Mouse (Mus musculus): Measurements from ENCODE around the gene Taar1.

Taar1 gene

DNA sequence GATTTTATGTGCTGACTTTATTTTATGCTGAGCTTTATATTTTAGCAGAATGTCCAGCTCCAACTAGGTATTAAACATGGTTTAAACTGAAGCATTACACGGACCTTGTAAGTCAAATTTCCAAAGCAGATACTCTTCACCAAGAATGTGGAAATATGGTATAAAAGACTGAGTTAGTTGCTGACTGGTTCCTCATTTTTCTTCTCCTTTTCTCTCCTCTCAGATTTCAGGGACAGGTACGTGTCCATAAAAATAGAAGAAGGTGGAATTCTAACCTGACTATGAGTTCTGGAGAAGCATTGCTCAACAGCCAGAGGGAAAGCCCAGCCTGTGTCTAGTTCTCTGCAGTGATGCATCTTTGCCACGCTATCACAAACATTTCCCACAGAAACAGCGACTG is at the start of gene Taar1:
Gene Taar1, plus strand, starts transcription at position 301 of the 400 bp plus-strand sequence.
- no peak for DNase-seq (ENCODE audit: low read depth)

DNA sequence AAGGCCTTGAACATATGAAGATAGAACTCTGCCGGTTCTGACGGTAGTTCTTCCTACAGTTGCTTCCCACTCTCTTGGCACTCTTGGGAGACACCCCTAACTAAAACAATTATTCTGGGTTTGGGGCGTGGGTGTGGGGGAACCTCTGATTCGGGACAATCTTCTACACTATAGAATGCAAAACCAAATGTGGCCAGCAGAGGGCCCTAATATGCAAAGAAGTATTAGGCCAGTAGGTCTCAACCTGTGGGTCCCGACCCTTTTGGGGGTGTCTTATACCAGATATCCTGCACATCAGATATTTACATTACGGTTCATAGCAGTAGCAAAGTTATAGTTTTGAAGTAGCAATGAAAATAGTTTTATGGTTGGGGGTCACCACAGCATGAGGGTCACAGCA is 39.5 kb upstream of the Taar1 start:
- DNase-seq (ENCODE audit: low read depth), result peak; percentile 1

DNA sequence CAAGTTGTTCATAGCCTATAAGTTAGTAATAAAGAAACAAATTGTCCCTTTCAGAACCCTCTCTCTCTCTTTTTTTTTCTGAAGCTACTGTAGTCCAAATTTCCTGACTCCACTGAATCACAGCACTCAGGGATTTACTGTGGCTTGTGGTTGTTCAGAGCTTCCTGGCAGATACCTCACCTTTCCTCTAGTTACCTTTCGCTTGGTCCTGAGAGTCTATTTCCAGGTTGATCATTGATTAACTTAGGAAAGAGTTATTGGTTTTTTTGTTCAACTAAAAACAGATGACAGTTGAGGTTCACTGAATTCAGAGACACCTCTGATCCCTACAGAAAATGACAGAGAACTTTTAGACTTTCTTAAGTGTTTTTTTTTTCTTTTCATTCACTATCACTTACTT is 35.2 kb upstream of the Taar1 start:
- no peak for DNase-seq (ENCODE audit: low read depth)

DNA sequence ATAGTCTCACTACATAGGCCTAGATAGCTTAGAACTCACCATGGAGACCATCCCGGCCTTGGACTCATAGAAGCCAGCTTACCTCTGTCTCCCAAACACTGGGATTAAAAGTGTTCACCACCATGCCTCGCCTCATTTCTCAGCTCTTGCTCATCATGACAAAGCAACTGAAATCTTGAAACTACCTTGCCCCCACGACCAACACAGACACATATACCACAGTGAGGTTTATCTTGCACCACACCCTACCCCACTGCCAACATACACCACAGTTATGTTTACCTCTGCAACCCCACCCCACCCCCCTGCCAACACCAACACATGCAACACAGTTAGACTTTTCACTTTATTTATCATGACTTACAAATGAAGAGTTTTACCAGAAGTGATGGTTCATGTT is 34.1 kb upstream of the Taar1 start:
- no peak for DNase-seq (ENCODE audit: low read depth)

DNA sequence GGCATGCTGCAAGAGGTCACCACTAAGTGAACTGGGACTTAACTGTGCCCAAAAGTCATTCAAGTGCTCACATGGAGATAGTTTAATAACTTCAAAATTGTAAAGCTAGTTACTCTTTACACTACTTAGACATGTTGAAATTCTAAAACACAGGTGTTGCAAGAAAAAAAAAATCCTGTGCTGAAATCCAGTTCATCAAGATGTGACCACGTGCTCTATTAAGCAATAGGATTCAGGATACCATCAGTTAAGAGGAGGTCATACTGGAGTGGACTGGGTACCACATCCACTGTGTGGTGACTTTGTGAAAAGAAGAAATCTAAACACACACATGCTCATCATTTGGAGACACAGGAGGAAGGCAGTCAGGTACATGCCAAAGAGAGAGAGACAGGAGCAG is 27.2 kb upstream of the Taar1 start:
- no peak for DNase-seq (ENCODE audit: low read depth)

DNA sequence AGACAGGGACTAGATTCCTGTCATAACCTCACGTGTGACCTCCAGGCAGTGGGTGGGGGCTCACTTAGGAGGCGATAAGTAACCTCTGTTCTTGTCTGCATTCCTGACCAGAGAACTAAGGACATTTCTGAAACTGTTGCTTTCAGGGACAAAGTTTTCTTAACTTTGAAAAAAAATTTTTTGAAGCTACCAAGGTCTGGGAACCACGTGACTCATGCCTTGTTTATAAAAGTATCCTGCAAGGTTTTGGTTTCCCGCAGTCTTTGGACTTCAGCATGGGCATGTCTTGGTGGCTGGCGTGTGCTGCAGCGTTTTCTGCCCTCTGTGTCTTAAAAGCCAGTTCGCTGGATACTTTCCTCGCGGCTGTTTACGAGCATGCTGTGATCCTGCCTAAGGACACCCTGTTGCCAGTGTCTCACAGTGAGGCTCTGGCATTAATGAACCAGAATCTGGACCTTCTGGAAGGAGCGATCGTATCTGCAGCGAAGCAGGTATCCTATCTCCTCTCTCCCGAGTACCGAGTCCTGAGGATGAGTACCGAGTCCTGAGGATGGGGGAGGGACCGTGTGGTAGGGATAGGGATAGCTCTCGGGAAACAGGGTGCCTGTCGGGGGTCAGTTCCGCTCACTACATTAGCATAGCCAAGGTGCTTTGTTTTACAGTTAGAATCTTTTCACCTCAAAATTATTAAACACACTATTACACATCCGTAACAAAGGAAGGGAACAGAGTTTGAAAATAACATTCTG is 25.4 kb upstream of the Taar1 start, which contains the start of gene Vnn1:
Gene Vnn1, plus strand, starts transcription at position 88 of the 749 bp plus-strand sequence.
- no peak for DNase-seq (ENCODE audit: low read depth)

DNA sequence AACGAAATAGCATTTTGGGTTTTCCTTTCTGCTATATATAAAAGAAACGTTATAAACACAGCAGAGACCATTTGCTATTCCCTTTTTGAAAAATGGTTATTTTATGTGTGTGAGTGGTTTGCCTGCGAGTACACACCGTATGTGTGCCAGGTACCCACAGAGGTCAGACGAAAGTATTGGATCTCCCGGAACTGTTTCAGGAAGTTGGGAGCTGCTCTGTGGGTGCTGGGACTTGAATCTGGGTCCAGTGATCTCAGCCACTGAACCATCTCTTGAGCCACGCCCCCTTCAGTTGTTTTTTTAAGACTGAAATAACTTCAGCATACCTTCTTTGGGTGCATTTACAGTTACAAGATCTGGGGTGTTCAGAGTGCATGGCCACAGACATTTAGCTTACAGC is 24.8 kb upstream of the Taar1 start:
- DNase-seq (ENCODE audit: low read depth), result no peak

DNA sequence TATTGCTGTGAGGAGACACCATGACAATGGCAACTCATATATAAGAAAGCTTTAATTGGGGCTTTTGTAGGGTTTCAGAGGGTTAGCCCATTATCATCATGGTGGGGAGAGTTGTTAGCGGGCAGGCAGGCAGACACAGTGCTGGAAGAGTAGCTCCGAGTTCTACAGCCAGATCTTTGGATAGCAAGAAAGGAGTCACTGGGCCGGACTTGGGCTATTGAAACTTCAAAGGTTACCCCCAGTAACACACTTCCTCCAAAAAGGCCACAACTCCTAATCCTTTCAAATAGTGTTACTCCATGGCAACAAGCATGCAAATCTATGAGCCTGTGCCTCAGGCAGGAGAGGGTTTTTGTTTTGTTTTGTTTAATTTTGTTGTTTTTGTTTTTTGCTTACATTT is 19.0 kb upstream of the Taar1 start:
- DNase-seq (ENCODE audit: low read depth), result no peak

DNA sequence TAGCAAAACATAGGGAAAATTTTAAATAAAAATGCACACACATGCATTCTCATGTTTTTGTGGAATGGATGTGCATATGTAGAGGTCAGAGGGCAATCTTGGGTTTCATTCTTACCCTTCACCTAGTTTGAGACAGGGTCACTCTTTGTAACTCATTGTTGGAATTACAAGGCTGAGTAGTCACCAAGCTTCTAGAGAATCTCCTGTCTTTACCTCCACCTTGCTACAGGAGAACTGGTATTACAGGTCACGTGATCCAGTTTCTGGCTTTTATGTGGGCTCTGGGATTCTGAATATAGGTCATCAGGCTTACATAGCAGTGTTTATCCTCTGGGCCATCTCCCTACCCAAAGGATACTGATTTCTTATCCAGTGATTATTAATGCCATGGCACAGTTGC is 14.5 kb upstream of the Taar1 start:
- DNase-seq (ENCODE audit: low read depth), result no peak

DNA sequence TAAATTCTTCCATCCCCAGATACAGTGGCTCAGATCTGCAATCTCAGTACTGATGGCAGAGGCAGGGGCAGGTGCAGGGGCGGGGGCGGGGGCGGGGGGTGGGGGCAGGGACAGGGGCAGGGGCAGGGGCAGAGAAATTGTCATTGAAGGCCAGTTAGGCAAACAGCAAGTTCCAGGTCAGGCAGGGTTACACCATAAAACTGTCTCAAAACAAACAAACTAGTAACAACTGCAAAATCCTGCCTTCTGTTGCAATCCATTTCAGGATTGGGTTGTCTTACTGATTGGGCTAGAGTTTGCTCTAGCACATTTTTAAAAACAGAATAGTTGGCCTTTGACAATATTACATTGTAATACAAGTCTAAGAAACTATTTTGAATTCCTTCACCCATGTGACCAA is 2.3 kb downstream of the Taar1 start:
- DNase-seq (ENCODE audit: low read depth), result no peak

DNA sequence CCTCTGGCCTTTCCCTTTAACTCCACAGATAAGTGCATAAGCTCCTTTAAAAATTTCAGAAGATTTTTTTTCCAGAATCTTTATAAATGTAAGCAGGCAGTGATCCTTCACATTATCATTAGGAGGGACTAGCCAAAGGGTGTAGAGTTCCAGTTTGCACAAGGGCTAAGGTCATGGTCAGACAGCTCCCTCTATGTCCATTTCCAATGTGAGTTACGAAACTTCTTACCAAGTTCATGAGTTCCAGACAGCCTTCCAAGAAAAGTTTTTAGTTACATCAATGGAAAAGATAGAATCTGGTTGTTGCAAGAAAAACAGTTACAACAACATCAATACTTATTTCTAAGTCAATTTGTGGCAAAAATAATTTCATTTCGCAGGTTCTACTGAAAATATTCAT is 3.8 kb downstream of the Taar1 start:
- DNase-seq (ENCODE audit: low read depth), result no peak

DNA sequence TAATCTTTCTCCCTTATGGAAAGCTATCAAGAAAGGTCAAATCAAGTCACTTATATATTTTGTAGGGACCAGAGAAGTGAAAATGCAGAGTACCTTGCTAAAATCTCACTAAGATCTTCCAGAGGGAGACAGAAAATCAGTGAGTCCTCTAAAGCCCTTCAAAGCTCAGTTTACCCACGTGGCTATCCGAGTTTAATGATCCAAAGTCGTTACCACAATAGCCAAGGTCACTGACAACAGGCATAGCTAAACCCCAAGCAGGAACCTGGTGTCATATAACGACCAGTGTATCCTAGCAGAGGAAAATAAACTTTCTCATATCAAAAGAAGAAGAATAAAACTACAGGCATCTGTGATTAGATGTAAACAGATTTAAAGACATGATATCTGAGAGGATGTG is 17.5 kb downstream of the Taar1 start:
- no peak for DNase-seq (ENCODE audit: low read depth)

DNA sequence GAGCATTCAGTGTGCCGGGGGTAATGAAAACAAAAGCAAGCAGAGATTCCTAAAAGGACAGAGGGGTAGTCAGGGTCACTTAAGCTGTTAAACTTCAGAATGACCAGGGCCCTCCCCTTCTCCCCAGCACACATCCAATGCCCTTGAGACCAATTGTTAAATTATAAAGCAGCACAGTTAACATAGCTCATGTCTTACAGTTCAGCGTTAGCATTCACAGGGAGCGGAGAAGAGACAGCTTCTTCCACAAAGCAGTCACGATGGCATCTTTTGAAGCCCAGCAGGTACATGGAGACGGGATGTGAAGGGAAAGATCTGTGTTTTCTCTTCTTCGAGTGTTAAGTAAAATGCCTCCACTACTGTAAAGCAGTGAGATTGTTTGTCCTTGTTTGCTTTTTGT is 18.2 kb downstream of the Taar1 start, which contains the start of gene Taar2:
Gene Taar2, plus strand, starts transcription at position 261 of the 400 bp plus-strand sequence.
- no peak for DNase-seq (ENCODE audit: low read depth)

DNA sequence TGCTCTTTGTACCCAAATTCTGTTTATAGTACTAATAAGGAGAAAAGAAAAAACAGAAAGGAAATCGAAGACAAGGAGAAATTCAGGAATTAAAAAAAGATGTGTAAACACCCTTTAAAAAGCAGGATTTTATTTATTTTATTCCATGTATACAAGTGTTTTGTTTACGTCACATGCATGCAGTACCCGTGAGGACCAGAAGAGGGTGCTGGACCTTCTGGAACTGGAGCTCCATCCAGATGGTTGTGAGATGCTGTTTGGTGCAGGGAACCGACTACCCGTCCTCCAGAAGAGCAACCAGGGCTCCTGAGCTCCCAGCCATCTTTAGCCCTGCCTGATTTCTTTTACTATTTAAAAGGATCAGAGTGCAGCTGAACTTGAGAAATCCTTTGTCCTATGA is 22.3 kb downstream of the Taar1 start:
- DNase-seq (ENCODE audit: low read depth), result peak; percentile 4

DNA sequence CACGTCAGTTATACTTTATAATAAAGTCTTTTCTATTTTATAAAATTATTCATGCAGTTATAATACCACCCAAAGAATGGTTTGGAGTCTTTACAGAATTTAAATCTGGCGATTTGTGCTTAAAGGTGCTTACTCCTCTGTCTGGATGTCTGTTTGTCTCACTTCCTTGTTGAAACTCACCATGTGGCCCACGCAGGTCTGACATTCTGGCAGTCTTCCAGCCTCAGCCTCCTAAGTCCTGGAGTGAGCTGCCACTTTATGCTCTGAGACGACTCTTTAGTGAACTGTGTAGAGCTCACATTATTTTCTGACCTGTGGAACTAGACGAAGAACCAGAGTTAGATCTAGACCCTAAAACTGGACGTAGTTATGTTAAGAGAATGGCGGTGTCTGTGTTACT is 27.9 kb downstream of the Taar1 start:
- no peak for DNase-seq (ENCODE audit: low read depth)

DNA sequence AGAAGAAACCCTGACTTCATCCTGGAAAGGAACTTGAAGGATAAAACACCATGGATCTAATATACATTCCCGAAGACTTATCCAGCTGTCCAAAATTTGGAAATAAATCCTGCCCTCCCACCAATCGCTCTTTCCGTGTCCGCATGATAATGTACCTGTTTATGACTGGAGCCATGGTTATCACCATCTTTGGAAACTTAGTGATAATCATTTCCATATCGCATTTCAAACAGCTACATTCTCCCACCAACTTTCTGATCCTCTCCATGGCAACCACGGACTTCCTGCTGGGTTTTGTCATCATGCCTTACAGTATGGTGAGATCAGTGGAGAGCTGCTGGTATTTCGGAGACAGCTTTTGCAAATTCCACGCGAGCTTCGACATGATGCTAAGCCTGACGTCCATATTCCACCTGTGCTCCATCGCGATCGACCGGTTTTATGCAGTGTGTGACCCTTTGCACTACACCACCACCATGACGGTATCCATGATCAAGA is 29.4 kb downstream of the Taar1 start, which contains the start of gene Taar3:
Gene Taar3, plus strand, starts transcription at position 51 of the 498 bp plus-strand sequence.
- DNase-seq (ENCODE audit: low read depth), result no peak

DNA sequence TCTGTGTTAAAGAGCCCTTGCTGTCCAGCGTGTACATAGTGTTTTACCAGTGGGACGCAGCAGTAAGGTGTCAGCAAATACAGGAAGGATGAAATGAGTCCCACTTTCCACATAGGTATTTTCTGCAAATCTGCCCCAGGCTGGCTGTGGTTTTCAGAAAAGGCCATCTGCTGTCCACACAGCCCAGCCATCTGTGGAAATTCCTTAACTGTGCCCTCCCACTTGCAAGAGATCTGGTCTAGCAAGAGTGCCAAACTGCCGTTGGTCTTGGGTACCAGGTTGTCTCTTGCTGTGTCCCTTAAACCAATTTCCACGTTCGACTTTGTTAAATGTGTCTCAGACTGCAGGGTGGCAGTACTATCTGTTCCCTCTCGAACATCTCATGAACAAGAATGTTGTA is 31.6 kb downstream of the Taar1 start:
- no peak for DNase-seq (ENCODE audit: low read depth)

DNA sequence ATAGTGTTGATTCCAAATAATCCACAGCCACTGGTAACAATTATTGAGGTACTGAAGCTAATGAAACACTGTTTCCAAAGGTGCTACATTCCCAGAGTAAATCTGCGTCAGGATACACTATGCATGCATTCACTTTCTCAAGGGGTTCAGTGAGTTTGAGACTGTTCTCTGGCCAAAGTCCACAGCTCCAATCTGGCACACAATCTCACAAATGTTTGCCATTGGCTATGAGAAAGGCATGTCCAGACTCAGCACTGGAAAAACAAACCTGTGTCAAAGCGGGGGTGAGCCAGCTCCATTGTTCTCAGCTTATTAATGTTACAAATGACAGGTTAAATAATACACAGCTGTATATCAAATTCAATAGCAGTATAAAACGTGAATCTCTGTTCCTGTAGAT is 38.9 kb downstream of the Taar1 start:
- no peak for DNase-seq (ENCODE audit: low read depth)

DNA sequence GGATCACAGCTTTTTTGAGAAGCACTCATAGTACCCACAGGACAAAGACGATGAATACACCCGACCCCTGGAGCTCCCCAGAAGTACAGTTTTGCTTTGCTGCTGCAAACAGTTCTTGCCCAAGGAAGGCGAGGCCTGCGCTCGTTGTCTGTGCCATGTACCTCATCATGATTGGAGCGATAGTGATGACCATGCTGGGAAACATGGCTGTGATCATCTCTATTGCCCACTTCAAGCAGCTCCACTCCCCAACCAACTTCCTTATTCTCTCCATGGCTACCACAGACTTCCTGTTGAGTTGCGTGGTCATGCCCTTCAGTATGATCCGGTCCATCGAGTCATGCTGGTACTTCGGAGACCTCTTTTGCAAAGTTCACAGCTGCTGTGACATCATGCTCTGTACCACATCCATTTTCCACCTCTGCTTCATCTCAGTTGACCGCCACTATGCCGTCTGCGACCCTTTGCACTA is 40.3 kb downstream of the Taar1 start, which contains the start of gene Taar4:
Gene Taar4, plus strand, starts transcription at position 51 of the 472 bp plus-strand sequence.
- DNase-seq (ENCODE audit: low read depth), result no peak

DNA sequence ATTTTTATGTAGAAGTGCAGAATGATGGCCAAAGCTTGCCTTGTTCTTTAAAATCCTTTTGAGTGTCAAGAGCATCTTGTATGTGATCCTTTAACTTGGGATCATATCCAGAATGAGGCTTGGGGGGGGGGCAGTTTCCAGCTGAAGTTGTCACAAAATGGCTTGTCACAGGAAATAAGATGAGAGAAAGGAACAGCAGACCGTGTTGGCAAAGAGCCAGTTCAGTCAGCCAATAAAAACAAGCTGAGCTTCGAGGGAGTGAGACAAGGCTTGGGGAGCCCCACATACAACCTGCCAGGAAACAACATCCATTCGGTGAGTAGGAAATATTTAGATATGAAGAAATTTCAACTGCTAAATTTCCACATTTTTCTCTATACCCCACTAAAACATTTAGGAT is 43.3 kb downstream of the Taar1 start:
- no peak for DNase-seq (ENCODE audit: low read depth)

DNA sequence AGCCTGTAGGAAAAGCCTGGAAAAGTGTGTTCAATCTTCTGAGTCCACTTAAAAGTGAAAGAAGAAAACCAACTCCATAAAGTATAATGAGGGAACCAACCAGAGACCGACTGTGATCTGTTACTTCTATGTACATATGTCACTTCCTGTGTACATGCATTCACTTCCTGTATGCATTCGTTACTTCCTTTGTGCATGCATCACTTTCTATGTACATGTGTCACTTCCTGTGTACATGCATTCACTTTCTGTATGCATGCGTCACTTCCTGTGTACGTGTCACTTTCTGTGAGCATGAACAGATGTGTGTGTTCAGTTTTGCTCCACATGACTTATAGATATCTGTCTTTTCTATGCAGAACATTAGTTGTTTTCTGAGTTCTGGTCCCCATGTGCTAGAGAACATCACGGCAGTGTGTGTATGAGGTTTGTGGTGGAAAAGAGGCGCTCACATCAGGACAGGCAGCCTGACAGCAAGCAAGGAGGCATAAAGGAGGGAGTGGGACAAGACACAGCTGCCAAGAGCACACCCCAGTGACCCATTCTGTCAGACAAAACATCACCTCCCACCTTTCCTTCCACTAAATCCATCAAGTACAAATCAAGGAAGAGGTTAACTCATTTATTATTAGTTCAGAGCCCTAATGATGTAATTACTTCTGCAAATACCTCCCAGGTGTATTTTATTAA is 44.9 kb downstream of the Taar1 start:
- DNase-seq (ENCODE audit: low read depth), result peak; percentile 1

DNA sequence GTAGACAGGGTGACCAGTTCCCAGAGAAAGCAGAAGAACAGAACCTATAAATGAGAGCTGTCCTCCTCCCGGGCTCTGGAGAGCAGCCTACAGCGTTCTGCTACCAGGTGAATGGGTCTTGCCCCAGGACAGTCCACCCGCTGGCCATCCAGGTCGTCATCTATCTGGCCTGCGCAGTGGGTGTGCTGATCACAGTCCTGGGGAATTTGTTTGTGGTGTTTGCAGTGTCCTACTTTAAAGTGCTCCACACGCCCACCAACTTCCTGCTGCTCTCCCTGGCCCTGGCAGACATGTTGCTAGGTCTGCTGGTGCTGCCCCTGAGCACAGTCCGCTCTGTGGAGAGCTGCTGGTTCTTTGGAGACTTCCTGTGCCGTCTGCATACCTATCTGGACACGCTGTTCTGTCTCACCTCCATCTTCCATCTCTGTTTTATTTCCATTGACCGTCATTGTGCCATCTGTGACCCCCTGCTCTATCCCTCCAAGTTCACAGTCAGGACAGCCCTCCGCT is 50.6 kb downstream of the Taar1 start, which contains the start of gene Taar5:
Gene Taar5, plus strand, starts transcription at position 51 of the 510 bp plus-strand sequence.
- DNase-seq (ENCODE audit: low read depth), result no peak

Data from naive thymus-derived CD4-positive, alpha-beta T cell, adult 2 months (primary cell).